Mouse (Mus musculus) kidney, postnatal 0 days (tissue): ENCODE results near the gene Skor1. TPM values are rescaled to one million over a fixed set of nuclear protein-coding genes. Genes with fewer than 3 reads are reported as not detected.

ENCODE experiments used
- ATAC-seq: fragments of 200-750 bp; cut with Nextera tagmentation; replicated peaks from 2 replicates; pipeline ENCODE4 v1.8.0; 2017; ENCODE audit warnings: low read depth, moderate number of reproducible peaks, moderate TSS enrichment, moderate library complexity; ENCODE audit not compliant: low FRiP score
- DNase-seq: peaks from one replicate; pipeline ENCODE4 v3.0.0-alpha.2; 2016; ENCODE audit warnings: low spot score
- H3K27ac ChIP-seq: fragments of 300-500 bp; sonication (generic); 2 replicates; pipeline ENCODE4 v1.5.1; 2014; ENCODE audit warnings: mild to moderate bottlenecking
- H3K27me3 ChIP-seq: fragments of 300-500 bp; sonication (generic); 2 replicates; pipeline ENCODE4 v1.6.1; 2014; ENCODE audit warnings: low read length, mixed read lengths; ENCODE audit not compliant: insufficient read depth
- H3K36me3 ChIP-seq: fragments of 300-500 bp; sonication (generic); 2 replicates; pipeline ENCODE4 v1.6.1; 2014; ENCODE audit warnings: low read length, mixed read lengths; ENCODE audit not compliant: insufficient read depth
- H3K4me1 ChIP-seq: fragments of 300-500 bp; sonication (generic); replicated peaks from 2 replicates; pipeline ENCODE4 v1.6.1; 2014; ENCODE audit warnings: antibody characterized with exemption, low read length, mixed read lengths; ENCODE audit not compliant: insufficient read depth
- H3K4me2 ChIP-seq: fragments of 300-500 bp; sonication (generic); 2 replicates; pipeline ENCODE4 v1.6.1; 2014; ENCODE audit warnings: mild to moderate bottlenecking, low read length, moderate library complexity, mixed read lengths
- H3K4me3 ChIP-seq: fragments of 300-500 bp; sonication (generic); replicated peaks from 2 replicates; pipeline ENCODE4 v1.5.1; 2014; ENCODE audit warnings: low read depth, low read length
- H3K9ac ChIP-seq: fragments of 300-500 bp; sonication (generic); 2 replicates; pipeline ENCODE4 v1.6.1; 2014; ENCODE audit warnings: low read depth, low read length
- H3K9me3 ChIP-seq: fragments of 300-500 bp; sonication (generic); replicated peaks from 2 replicates; pipeline ENCODE4 v1.6.1; 2016; ENCODE audit warnings: low read length, inconsistent platforms, mixed read lengths
- CTCF ChIP-seq: IDR thresholded peaks from 2 replicates; pipeline ENCODE4 v1.5.1; 2016; ENCODE audit warnings: antibody characterized with exemption, low read depth, mild to moderate bottlenecking, moderate library complexity
- whole genome bisulfite sequencing: fragments of 180-500 bp; shearing (Covaris S2); extraction: QIAGEN DNeasy Blood & Tissue Kit; methylation state at CpG from one replicate; pipeline ENCODE4 v1.1.7; 2014; 5-methylcytosine and 5-hydroxymethylcytosine counted together
- polyA plus RNA-seq: library from polyadenylated mRNA; unstranded; fragments of >200 nt; fragmentation: Nextera tagmentation; extraction: Ambion mirVana; gene quantifications from 2 replicates; pipeline ENCODE4 v1.2.1, GENCODE M21; 2015

Skor1 gene
- polyA plus RNA-seq, 1 experiment from 2014 or later = not detected

GRCm38 (mm10) chr9:63099344-63099743 lies 49.4 kb downstream of the Skor1 start:
- ATAC-seq = no peak
- TF ChIP-seq CTCF = peak; percentile 37
- WGBS = 93% methylated on average over 4 of the region's 4 CpGs
- no peak for DNase-seq
- Histone ChIP-seq H3K4me2 (no peak overlapping the region), H3K36me3 (no peaks in the 10 kb centered on the region), H3K27ac (no peak overlapping the region), H3K9ac (no peak overlapping the region), H3K27me3 (no peaks in the 10 kb centered on the region), H3K4me1 (0 out of 2 replicates have a peak, but pooled peaks cover 3% of the 10 kb centered on the region), H3K9me3 (no peaks in the 10 kb centered on the region), H3K4me3 (no peak overlapping the region)

GRCm38 (mm10) chr9:63098887-63099286 lies 49.9 kb downstream of the Skor1 start:
- Histone ChIP-seq H3K36me3 (no peaks in the 10 kb centered on the region), H3K4me3 (no peak overlapping the region), H3K27ac (no peak overlapping the region), H3K4me2 (no peak overlapping the region), H3K27me3 (no peaks in the 10 kb centered on the region), H3K9me3 (no peaks in the 10 kb centered on the region), H3K4me1 (0 out of 2 replicates have a peak, but pooled peaks cover 3% of the 10 kb centered on the region), H3K9ac (no peak overlapping the region)
- 85% methylated on average over 4 of the region's 4 CpGs for WGBS
- ATAC-seq = no peak
- TF ChIP-seq CTCF = no peak
- no peak for DNase-seq

GRCm38 (mm10) chr9:63097204-63097603 lies 51.6 kb downstream of the Skor1 start:
- Histone ChIP-seq H3K4me2 (no peak overlapping the region), H3K27me3 (no peaks in the 10 kb centered on the region), H3K9ac (no peak overlapping the region), H3K4me1 (0 out of 2 replicates have a peak, but pooled peaks cover 3% of the 10 kb centered on the region), H3K9me3 (no peaks in the 10 kb centered on the region), H3K36me3 (no peaks in the 10 kb centered on the region), H3K27ac (no peak overlapping the region), H3K4me3 (no peak overlapping the region)
- no peak for ATAC-seq
- no peak for DNase-seq
- WGBS = 89% methylated on average over 1 of the region's 1 CpGs
- TF ChIP-seq CTCF = no peak

- H3K27me3 ChIP-seq = no peaks in the 10 kb centered on the region
- WGBS = 83% methylated on average over 1 of the region's 1 CpGs
- H3K4me2 ChIP-seq = no peak overlapping the region
- no peak overlapping the region for H3K9ac ChIP-seq
- no peaks in the 10 kb centered on the region for H3K9me3 ChIP-seq
- no peak overlapping the region for H3K4me3 ChIP-seq
- no peak for ATAC-seq
- no peak overlapping the region for H3K27ac ChIP-seq
- peaks cover 15% of the 10 kb centered on the region; the same call in 1 of the 2 replicates for H3K4me1 ChIP-seq
- H3K36me3 ChIP-seq = no peaks in the 10 kb centered on the region
- DNase-seq = no peak
- no peak for TF ChIP-seq CTCF
Observed at GRCm38 (mm10) chr9:63094030-63094429, 54.7 kb downstream of the Skor1 start.

GRCm38 (mm10) chr9:63092567-63092966 lies 56.2 kb downstream of the Skor1 start:
- peak overlapping the region; percentile 52 for H3K4me2 ChIP-seq
- H3K9ac ChIP-seq = no peak overlapping the region
- peaks cover 15% of the 10 kb centered on the region; the same call in 1 of the 2 replicates for H3K4me1 ChIP-seq
- DNase-seq (no peak), ATAC-seq (no peak)
- no peak overlapping the region for H3K4me3 ChIP-seq
- 8% methylated on average over 6 of the region's 6 CpGs for WGBS
- no peaks in the 10 kb centered on the region for H3K36me3 ChIP-seq
- no peaks in the 10 kb centered on the region for H3K9me3 ChIP-seq
- TF ChIP-seq CTCF = no peak
- H3K27me3 ChIP-seq = no peaks in the 10 kb centered on the region
- peak overlapping the region; percentile 74 for H3K27ac ChIP-seq

- Histone ChIP-seq H3K4me3 (peak overlapping the region; percentile 25), H3K4me2 (peak overlapping the region; percentile 52), H3K4me1 (peaks cover 15% of the 10 kb centered on the region; the same call in 1 of the 2 replicates), H3K9me3 (no peaks in the 10 kb centered on the region), H3K36me3 (no peaks in the 10 kb centered on the region), H3K9ac (0 out of 2 replicates have a peak overlapping the region, but pooled peaks have one; percentile 1), H3K27ac (peak overlapping the region; percentile 74), H3K27me3 (no peaks in the 10 kb centered on the region)
- TF ChIP-seq CTCF = no peak
- DNase-seq (peak; percentile 96), ATAC-seq (peak; percentile 88)
- 2% methylated on average over 13 of the region's 13 CpGs for WGBS
Observed at GRCm38 (mm10) chr9:63091971-63092528, 56.7 kb downstream of the Skor1 start.
